Mouse (Mus musculus) spleen, adult 2 months (tissue): ENCODE results near the gene 2010300C02Rik. TPM values are rescaled to one million over a fixed set of nuclear protein-coding genes. Genes with fewer than 3 reads are reported as not detected.

Source experiments
- DNase-seq, 2 experiments: peaks; one replicate each; pipeline versions ENCODE4 v3.0.0 to v3.0.0-alpha.2; 2012 to 2021; ENCODE audit warnings: low spot score in 2 of 2, low read depth in 1 of 2
- H3K27ac ChIP-seq: fragments of 200-500 bp; 2 replicates; pipeline ENCODE4 v1.5.1; 2012; ENCODE audit warnings: low read length, inconsistent platforms; ENCODE audit not compliant: insufficient read depth
- H3K27me3 ChIP-seq: fragments of 200-500 bp; 2 replicates; pipeline ENCODE4 v1.6.1; 2012; ENCODE audit warnings: mild to moderate bottlenecking, moderate library complexity, low read length, inconsistent platforms; ENCODE audit not compliant: control insufficient read depth, insufficient read depth
- H3K36me3 ChIP-seq: fragments of 200-500 bp; 2 replicates; pipeline ENCODE4 v1.6.1; 2012; ENCODE audit warnings: mild to moderate bottlenecking, low read length, inconsistent platforms; ENCODE audit not compliant: control insufficient read depth, insufficient read depth
- H3K4me1 ChIP-seq: fragments of 200-500 bp; 2 replicates; pipeline ENCODE4 v1.6.1; 2011; ENCODE audit warnings: inconsistent platforms; ENCODE audit not compliant: control insufficient read depth, insufficient read depth, insufficient read length
- H3K4me3 ChIP-seq: fragments of 200-500 bp; 2 replicates; pipeline ENCODE4 v1.5.1; 2011; ENCODE audit warnings: mild to moderate bottlenecking, inconsistent platforms; ENCODE audit not compliant: insufficient read depth, insufficient read length; ENCODE audit errors: extremely low read depth
- CTCF ChIP-seq: fragments of 200-500 bp; IDR thresholded peaks from 2 replicates; pipeline ENCODE4 v1.5.1; 2011; ENCODE audit warnings: mild to moderate bottlenecking, inconsistent platforms; ENCODE audit not compliant: insufficient read depth, insufficient read length, insufficient replicate concordance; ENCODE audit errors: extremely low read depth
- POLR2A ChIP-seq: fragments of 200-500 bp; IDR thresholded peaks from 2 replicates; pipeline ENCODE4 v1.6.1; 2011; ENCODE audit warnings: low read depth, low read length, inconsistent platforms
- WGBS: fragments of 180-500 bp; shearing (Covaris S2); methylation state at CpG from one replicate; pipeline ENCODE4 v1.1.7; 2018; 5-methylcytosine and 5-hydroxymethylcytosine counted together
- polyA plus RNA-seq: library from polyadenylated mRNA; depleted of rRNA; stranded (reverse); fragments of >200 nt; gene quantifications from 2 replicates; pipeline ENCODE4 v1.2.3, GENCODE M21; 2012

The 2010300C02Rik gene
- polyA plus RNA-seq, 1 experiment = 0.96 TPM

DNA sequence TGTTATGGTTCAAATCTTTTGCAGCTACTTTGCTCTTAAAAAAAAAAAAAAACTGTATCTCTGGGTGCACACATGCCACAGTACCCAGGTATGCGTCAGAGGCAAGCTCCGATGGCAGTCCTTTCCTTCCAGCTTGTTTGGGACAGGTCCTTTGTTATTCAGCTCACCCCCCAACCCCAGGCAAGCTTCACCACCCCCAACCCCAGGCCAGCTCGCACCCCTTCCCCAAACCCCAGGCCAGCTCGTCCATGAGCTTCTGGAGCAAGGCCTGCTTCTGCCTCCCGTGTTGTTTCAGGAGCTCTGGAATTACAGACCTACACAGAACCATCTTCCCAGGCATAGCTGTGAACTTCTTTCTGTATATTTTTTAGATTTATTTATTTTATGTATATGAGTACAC is 83.1 kb downstream of the 2010300C02Rik start:
- Histone ChIP-seq H3K4me1 (no peaks in the 10 kb centered on the region), H3K27me3 (no peaks in the 10 kb centered on the region), H3K27ac (no peak overlapping the region), H3K36me3 (no peaks in the 10 kb centered on the region), H3K4me3 (no peak overlapping the region)
- no peak for DNase-seq
- TF ChIP-seq POLR2A (no peak), CTCF (no peak)
- WGBS = 87% methylated on average over 5 of the region's 5 CpGs

DNA sequence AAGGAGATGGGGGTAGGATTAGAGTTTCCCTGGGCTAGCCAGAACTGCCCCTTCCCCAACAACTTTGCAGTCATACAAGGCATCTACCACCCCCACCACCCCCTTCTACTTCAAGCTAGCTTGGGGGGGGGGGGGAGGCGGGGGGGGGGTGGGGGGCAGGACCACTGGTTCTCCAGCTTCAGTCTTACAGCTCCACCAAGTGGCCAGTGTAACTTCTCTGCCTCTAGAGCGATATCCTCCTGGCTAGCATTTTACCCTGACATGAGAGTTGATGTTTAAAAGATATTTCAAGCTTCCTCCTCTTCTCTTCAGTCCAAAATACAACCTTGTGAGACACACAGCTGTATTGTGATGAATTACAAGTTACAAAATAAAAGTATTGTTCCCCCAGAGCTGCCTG is 83.7 kb downstream of the 2010300C02Rik start:
- TF ChIP-seq CTCF (no peak), POLR2A (no peak)
- Histone ChIP-seq H3K4me1 (no peaks in the 10 kb centered on the region), H3K27me3 (no peaks in the 10 kb centered on the region), H3K4me3 (no peak overlapping the region), H3K27ac (no peak overlapping the region), H3K36me3 (no peaks in the 10 kb centered on the region)
- DNase-seq = peak in 1 of 2 experiments; percentile 48
- WGBS = 39% methylated on average over 2 of the region's 2 CpGs

DNA sequence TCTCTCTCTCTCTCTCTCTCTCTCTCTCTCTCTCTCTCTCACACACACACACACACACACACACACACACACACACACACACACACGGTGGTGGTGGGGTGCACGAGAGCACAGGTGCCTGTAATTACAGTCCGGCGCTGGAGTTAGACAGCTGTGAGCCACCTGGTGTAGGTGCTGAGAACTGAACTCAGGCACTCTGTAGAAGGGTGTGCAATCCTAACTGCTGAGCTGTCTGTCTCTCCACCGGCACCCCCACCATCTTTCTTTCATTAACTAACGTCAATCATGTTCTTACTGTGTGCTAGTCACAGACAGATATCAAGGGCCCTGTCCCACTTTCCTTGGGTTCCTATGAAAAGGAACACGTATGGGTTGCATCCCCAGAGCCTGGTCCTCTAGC is 84.2 kb downstream of the 2010300C02Rik start:
- Histone ChIP-seq H3K27ac (no peak overlapping the region), H3K27me3 (no peaks in the 10 kb centered on the region), H3K36me3 (no peaks in the 10 kb centered on the region), H3K4me1 (no peaks in the 10 kb centered on the region), H3K4me3 (no peak overlapping the region)
- no peak for DNase-seq
- 69% methylated on average over 7 of the region's 7 CpGs for WGBS
- TF ChIP-seq POLR2A (no peak), CTCF (no peak)

DNA sequence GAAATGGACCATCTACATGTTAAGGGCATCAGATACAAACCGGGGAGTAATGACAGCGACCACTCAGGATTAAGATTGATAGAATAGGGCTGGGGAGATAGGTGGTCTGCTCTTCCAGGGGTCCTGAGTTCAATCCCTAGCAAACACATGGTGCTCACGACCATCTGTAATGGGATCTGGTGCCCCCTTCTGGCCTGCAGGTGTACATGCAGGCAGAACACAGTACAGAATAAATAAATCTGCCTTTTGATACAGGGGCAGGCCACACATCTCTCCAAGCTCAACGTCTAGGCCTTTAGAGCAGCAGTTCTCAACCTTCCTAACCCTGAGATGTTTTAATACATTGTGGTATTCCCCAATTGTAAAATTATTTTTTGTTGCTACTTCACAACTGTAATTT is 85.2 kb downstream of the 2010300C02Rik start:
- DNase-seq = peak; percentile 19 to 54
- Histone ChIP-seq H3K4me1 (no peaks in the 10 kb centered on the region), H3K4me3 (no peak overlapping the region), H3K27me3 (no peaks in the 10 kb centered on the region), H3K27ac (no peak overlapping the region), H3K36me3 (no peaks in the 10 kb centered on the region)
- TF ChIP-seq CTCF = peak; percentile 83; the same call in 1 of the 2 replicates
- TF ChIP-seq POLR2A = no peak
- WGBS = 19% methylated on average over 4 of the region's 4 CpGs

DNA sequence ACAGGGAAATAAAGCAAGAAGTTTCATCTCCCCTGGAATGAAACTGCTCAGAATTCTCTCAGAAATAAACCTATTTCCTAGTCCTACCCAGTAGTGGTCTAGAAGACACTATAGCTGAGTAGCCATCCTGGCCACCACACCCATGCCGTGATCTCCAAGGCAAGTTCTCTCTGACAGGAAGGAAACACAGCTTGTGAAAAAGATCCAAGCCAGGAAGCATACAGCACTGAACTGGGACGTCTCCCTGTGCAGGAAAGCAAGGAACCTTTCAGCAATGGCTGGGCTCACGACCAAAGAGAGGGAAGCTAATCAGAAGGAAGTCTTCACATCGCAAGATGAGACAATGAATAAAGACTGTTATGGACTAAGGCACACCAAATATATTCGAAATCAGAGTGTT is 86.4 kb downstream of the 2010300C02Rik start:
- H3K36me3 ChIP-seq = no peaks in the 10 kb centered on the region
- TF ChIP-seq CTCF = no peak
- no peak for TF ChIP-seq POLR2A
- no peak for DNase-seq
- 68% methylated on average over 5 of the region's 5 CpGs for WGBS
- no peaks in the 10 kb centered on the region for H3K27me3 ChIP-seq
- no peaks in the 10 kb centered on the region for H3K4me1 ChIP-seq
- no peak overlapping the region for H3K4me3 ChIP-seq
- no peak overlapping the region for H3K27ac ChIP-seq

DNA sequence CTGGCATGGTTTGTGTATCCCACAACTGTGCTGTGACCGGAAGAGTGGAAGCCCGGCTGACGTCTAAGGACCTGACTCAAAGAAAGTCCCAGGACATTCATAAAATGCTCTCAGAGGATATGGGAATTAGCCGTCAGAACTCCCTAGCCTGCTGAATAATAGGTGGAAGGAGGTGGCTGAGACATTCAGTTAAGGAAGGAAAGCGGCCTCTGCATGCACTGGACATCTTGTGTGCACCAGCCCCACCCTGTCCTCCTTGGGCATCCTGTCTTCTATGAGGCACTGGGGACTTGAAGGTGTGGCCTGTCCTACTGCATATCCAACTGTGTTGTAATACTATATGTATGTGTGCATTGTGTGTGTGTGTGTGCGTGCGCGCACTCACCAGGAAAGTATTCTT is 87.5 kb downstream of the 2010300C02Rik start:
- Histone ChIP-seq H3K36me3 (no peaks in the 10 kb centered on the region), H3K4me3 (no peak overlapping the region), H3K4me1 (no peaks in the 10 kb centered on the region), H3K27ac (no peak overlapping the region), H3K27me3 (no peaks in the 10 kb centered on the region)
- DNase-seq = no peak
- 93% methylated on average over 8 of the region's 8 CpGs for WGBS
- TF ChIP-seq CTCF (no peak), POLR2A (no peak)

DNA sequence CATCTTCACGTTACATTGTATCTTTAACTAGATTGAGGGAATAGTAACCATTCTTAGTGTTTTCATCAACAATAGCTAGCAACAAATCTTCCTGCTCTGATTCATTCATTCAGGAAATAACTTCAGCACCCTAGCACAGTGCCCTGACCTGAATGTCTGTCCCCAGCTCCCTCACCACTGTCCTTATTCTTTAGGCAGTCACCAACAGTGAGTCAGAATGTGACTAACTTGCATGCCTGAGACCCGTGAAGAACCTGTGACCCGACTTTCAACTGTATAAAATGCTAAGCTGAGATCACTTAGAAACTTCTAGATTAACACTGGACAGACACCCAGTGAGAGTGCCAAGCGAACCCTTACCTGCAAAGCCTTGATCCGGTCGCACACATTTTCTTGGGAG is 88.4 kb downstream of the 2010300C02Rik start:
- Histone ChIP-seq H3K4me1 (no peaks in the 10 kb centered on the region), H3K27ac (no peak overlapping the region), H3K36me3 (no peaks in the 10 kb centered on the region), H3K4me3 (no peak overlapping the region), H3K27me3 (no peaks in the 10 kb centered on the region)
- 85% methylated on average over 6 of the region's 6 CpGs for WGBS
- TF ChIP-seq CTCF (no peak), POLR2A (no peak)
- DNase-seq = no peak
